Mouse (Mus musculus) limb, embryonic 14.5 days (tissue): ENCODE measurements around the gene Nacc1. TPM values are rescaled to one million over a fixed set of nuclear protein-coding genes. Genes with fewer than 3 reads are reported as not detected.
A peak's percentile ranks its signal among the peaks of the same experiment; 100 is the strongest.

Experiments used
- ATAC-seq: fragments of 200-750 bp; cut with Nextera tagmentation; 2 replicates; pipeline ENCODE4 v1.8.0; 2017; ENCODE audit warnings: low read depth, moderate number of reproducible peaks, moderate TSS enrichment; ENCODE audit not compliant: low FRiP score
- DNase-seq: peaks from one replicate; pipeline ENCODE4 v3.0.0-alpha.2; 2015; ENCODE audit warnings: low spot score
- H3K27ac ChIP-seq: fragments of 300-500 bp; sonication (generic); replicated peaks from 2 replicates; pipeline ENCODE4 v1.5.1; 2014; ENCODE audit warnings: low read depth, mild to moderate bottlenecking, low read length, moderate library complexity, mixed read lengths
- H3K27me3 ChIP-seq: fragments of 300-500 bp; sonication (generic); 2 replicates; pipeline ENCODE4 v1.6.1; 2014; ENCODE audit warnings: low read length, mixed read lengths; ENCODE audit not compliant: control insufficient read depth, insufficient read depth
- H3K36me3 ChIP-seq: fragments of 300-500 bp; sonication (generic); 2 replicates; pipeline ENCODE4 v1.6.1; 2014; ENCODE audit warnings: mild to moderate bottlenecking, low read length, moderate library complexity, mixed read lengths; ENCODE audit not compliant: control insufficient read depth, insufficient read depth
- H3K4me1 ChIP-seq: fragments of 300-500 bp; sonication (generic); 2 replicates; pipeline ENCODE4 v1.6.1; 2014; ENCODE audit warnings: antibody characterized with exemption, low read length, mixed read lengths; ENCODE audit not compliant: control insufficient read depth, insufficient read depth
- H3K4me2 ChIP-seq: fragments of 300-500 bp; sonication (generic); replicated peaks from 2 replicates; pipeline ENCODE4 v1.6.1; 2014; ENCODE audit warnings: low read depth, mild to moderate bottlenecking, low read length, moderate library complexity; ENCODE audit not compliant: severe bottlenecking
- H3K4me3 ChIP-seq: fragments of 300-500 bp; sonication (generic); replicated peaks from 2 replicates; pipeline ENCODE4 v1.5.1; 2014; ENCODE audit warnings: low read length
- H3K9ac ChIP-seq: fragments of 300-500 bp; sonication (generic); 2 replicates; pipeline ENCODE4 v1.6.1; 2014; ENCODE audit warnings: mild to moderate bottlenecking, low read depth, low read length, moderate library complexity; ENCODE audit not compliant: severe bottlenecking
- H3K9me3 ChIP-seq: fragments of 300-500 bp; sonication (generic); 2 replicates; pipeline ENCODE4 v1.6.1; 2016; ENCODE audit warnings: low read length; ENCODE audit not compliant: control insufficient read depth
- POLR2A ChIP-seq: fragments of 200-500 bp; IDR thresholded peaks from 2 replicates; pipeline ENCODE4 v1.8.0; 2012; ENCODE audit warnings: inconsistent platforms, mild to moderate bottlenecking, moderate library complexity, borderline replicate concordance; ENCODE audit not compliant: insufficient read depth, insufficient read length; ENCODE audit errors: extremely low read depth
- WGBS: fragments of 180-500 bp; shearing (Covaris S2); extraction: QIAGEN DNeasy Blood & Tissue Kit; methylation state at CpG from one replicate; pipeline ENCODE4 v1.1.7; 2014; 5-methylcytosine and 5-hydroxymethylcytosine counted together
- polyA plus RNA-seq, 2 experiments: library from polyadenylated mRNA; depleted of rRNA in 1 of 2; stranded (reverse) in 1 of 2; unstranded in 1 of 2; fragments of >200 nt; fragmentation: Nextera tagmentation in 1 of 2; extraction: Ambion mirVana in 1 of 2; gene quantifications; 2 replicates each; pipeline versions ENCODE4 v1.2.1 to v1.2.3; 2012 to 2014

Nacc1 gene
- polyA plus RNA-seq, 2 experiments, result 18.5 to 68.8 TPM

GRCm38 (mm10) chr8:84697166-84698130, 9.8 kb upstream of the Nacc1 start:
- H3K36me3 ChIP-seq, result peaks cover 59% of the 10 kb centered on the region
- no peaks in the 10 kb centered on the region for H3K9me3 ChIP-seq
- peaks cover 6% of the 10 kb centered on the region; the same call in 1 of the 2 replicates for H3K27me3 ChIP-seq
- H3K4me3 ChIP-seq, result no peak overlapping the region
- DNase-seq (no peak), ATAC-seq (no peak)
- peaks cover 17% of the 10 kb centered on the region; the same call in 1 of the 2 replicates for H3K4me1 ChIP-seq
- no peak overlapping the region for H3K9ac ChIP-seq
- H3K4me2 ChIP-seq, result no peak overlapping the region
- 87% methylated on average over 14 of the region's 14 CpGs for WGBS
- H3K27ac ChIP-seq, result no peak overlapping the region
- no peak for TF ChIP-seq POLR2A

GRCm38 (mm10) chr8:84695140-84695539, 7.5 kb upstream of the Nacc1 start:
- H3K9ac ChIP-seq, result no peak overlapping the region
- peaks cover 73% of the 10 kb centered on the region for H3K36me3 ChIP-seq
- H3K27me3 ChIP-seq, result no peaks in the 10 kb centered on the region
- no peak overlapping the region for H3K4me2 ChIP-seq
- 85% methylated on average over 6 of the region's 6 CpGs for WGBS
- H3K9me3 ChIP-seq, result no peaks in the 10 kb centered on the region
- DNase-seq, result no peak
- no peak for TF ChIP-seq POLR2A
- no peak overlapping the region for H3K4me3 ChIP-seq
- ATAC-seq, result no peak
- H3K4me1 ChIP-seq, result peaks cover 11% of the 10 kb centered on the region; the same call in 1 of the 2 replicates
- no peak overlapping the region for H3K27ac ChIP-seq

GRCm38 (mm10) chr8:84693332-84693731, 5.7 kb upstream of the Nacc1 start:
- Histone ChIP-seq H3K27me3 (no peaks in the 10 kb centered on the region), H3K9ac (no peak overlapping the region), H3K4me1 (peaks cover 12% of the 10 kb centered on the region), H3K4me2 (no peak overlapping the region), H3K27ac (no peak overlapping the region), H3K9me3 (no peaks in the 10 kb centered on the region), H3K36me3 (peaks cover 60% of the 10 kb centered on the region), H3K4me3 (no peak overlapping the region)
- no peak for TF ChIP-seq POLR2A
- ATAC-seq (no peak), DNase-seq (no peak)
- 59% methylated on average over 4 of the region's 4 CpGs for WGBS

- Histone ChIP-seq H3K4me3 (peak overlapping the region; percentile 78), H3K4me2 (peak overlapping the region; percentile 89), H3K9me3 (no peaks in the 10 kb centered on the region), H3K27ac (peak overlapping the region; percentile 82), H3K4me1 (peaks cover 34% of the 10 kb centered on the region), H3K36me3 (peaks cover 34% of the 10 kb centered on the region), H3K9ac (peak overlapping the region; percentile 80), H3K27me3 (no peaks in the 10 kb centered on the region)
- peak; percentile 94 for DNase-seq
- TF ChIP-seq POLR2A, result no peak
- peak; percentile 88 for ATAC-seq
- under 1% methylated on average over 47 of the region's 47 CpGs for WGBS
Observed at GRCm38 (mm10) chr8:84689091-84689915, 1.6 kb upstream of the Nacc1 start.
